Mouse (Mus musculus) myocyte (in vitro differentiated cells): ENCODE results near the gene Men1. TPM values are rescaled to one million over a fixed set of nuclear protein-coding genes. Genes with fewer than 3 reads are reported as not detected.

Experiments
- H3K27me3 ChIP-seq: one replicate; pipeline ENCODE4 v1.6.1; 2011; ENCODE audit not compliant: control insufficient read depth, insufficient read depth, insufficient read length
- H3K36me3 ChIP-seq: one replicate; pipeline ENCODE4 v1.6.1; 2011; ENCODE audit not compliant: control insufficient read depth, insufficient read depth
- H3K4me2 ChIP-seq: one replicate; pipeline ENCODE4 v1.6.1; 2011; ENCODE audit warnings: low read depth, control low read depth
- H3K4me3 ChIP-seq: one replicate; pipeline ENCODE4 v1.5.1; 2011; ENCODE audit warnings: mild to moderate bottlenecking, control low read depth, moderate library complexity
- H3K79me2 ChIP-seq: one replicate; pipeline ENCODE4 v1.6.1; 2011; ENCODE audit not compliant: control insufficient read depth, insufficient read depth
- H3ac ChIP-seq: one replicate; pipeline ENCODE4 v1.6.1; 2011; ENCODE audit not compliant: control insufficient read depth, insufficient read length
- CEBPB ChIP-seq: IDR thresholded peaks from 2 replicates; pipeline ENCODE4 v1.6.1; 2011; ENCODE audit warnings: mild to moderate bottlenecking, moderate library complexity; ENCODE audit not compliant: poor library complexity, insufficient read depth, severe bottlenecking
- E2F4 ChIP-seq: IDR thresholded peaks from one replicate; pipeline ENCODE4 v1.6.1; 2011; ENCODE audit warnings: mild to moderate bottlenecking, control low read depth, moderate library complexity; ENCODE audit not compliant: insufficient read depth
- MAX ChIP-seq: IDR thresholded peaks from one replicate; pipeline ENCODE4 v1.6.1; 2011; ENCODE audit warnings: low read depth, mild to moderate bottlenecking, control low read depth
- MYOD1 ChIP-seq, 3 experiments: IDR thresholded peaks; one replicate each; pipeline ENCODE4 v1.6.1; 2011; ENCODE audit warnings: control low read depth in 2 of 3, low read depth in 2 of 3, mild to moderate bottlenecking in 2 of 3, moderate library complexity in 1 of 3; ENCODE audit not compliant: insufficient read length in 2 of 3, control insufficient read depth in 1 of 3
- MYOG ChIP-seq, 3 experiments: IDR thresholded peaks; one replicate each; pipeline ENCODE4 v1.6.1; 2011; ENCODE audit warnings: control low read depth in 2 of 3, low read depth in 2 of 3, mild to moderate bottlenecking in 2 of 3; ENCODE audit not compliant: insufficient read length in 2 of 3, control insufficient read depth in 1 of 3, insufficient read depth in 1 of 3
- POLR2A ChIP-seq: IDR thresholded peaks from one replicate; pipeline ENCODE4 v1.6.1; 2011; ENCODE audit warnings: low read depth, mild to moderate bottlenecking, control low read depth, moderate library complexity; ENCODE audit not compliant: insufficient read length
- POLR2AphosphoS2 ChIP-seq: IDR thresholded peaks from one replicate; pipeline ENCODE4 v1.6.1; 2011; ENCODE audit warnings: low read depth, control low read depth; ENCODE audit not compliant: insufficient read length
- REST ChIP-seq: IDR thresholded peaks from one replicate; pipeline ENCODE4 v1.6.1; 2011; ENCODE audit warnings: mild to moderate bottlenecking, control low read depth, moderate library complexity; ENCODE audit not compliant: insufficient read depth, insufficient read length
- SRF ChIP-seq: IDR thresholded peaks from one replicate; pipeline ENCODE4 v1.6.1; 2011; ENCODE audit warnings: low read depth; ENCODE audit not compliant: control insufficient read depth, insufficient read length
- TCF12 ChIP-seq: IDR thresholded peaks from one replicate; pipeline ENCODE4 v1.6.1; 2011; ENCODE audit warnings: mild to moderate bottlenecking, control low read depth; ENCODE audit not compliant: poor library complexity, insufficient read depth, severe bottlenecking
- TCF3 ChIP-seq: IDR thresholded peaks from one replicate; pipeline ENCODE4 v1.6.1; 2011; ENCODE audit warnings: low read depth, control low read depth; ENCODE audit not compliant: insufficient read length
- USF1 ChIP-seq: IDR thresholded peaks from one replicate; pipeline ENCODE4 v1.6.1; 2011; ENCODE audit warnings: low read depth, mild to moderate bottlenecking, control low read depth, moderate library complexity
- polyA plus RNA-seq: library from polyadenylated mRNA; unstranded; fragments of >200 nt; fragmentation: generic; extraction: Trizol; gene quantifications from one replicate; pipeline ENCODE4 v1.2.1, GENCODE M21; 2012; ENCODE audit warnings: missing spikeins

Gene Men1
- polyA plus RNA-seq, 1 experiment = 37.2 TPM

DNA sequence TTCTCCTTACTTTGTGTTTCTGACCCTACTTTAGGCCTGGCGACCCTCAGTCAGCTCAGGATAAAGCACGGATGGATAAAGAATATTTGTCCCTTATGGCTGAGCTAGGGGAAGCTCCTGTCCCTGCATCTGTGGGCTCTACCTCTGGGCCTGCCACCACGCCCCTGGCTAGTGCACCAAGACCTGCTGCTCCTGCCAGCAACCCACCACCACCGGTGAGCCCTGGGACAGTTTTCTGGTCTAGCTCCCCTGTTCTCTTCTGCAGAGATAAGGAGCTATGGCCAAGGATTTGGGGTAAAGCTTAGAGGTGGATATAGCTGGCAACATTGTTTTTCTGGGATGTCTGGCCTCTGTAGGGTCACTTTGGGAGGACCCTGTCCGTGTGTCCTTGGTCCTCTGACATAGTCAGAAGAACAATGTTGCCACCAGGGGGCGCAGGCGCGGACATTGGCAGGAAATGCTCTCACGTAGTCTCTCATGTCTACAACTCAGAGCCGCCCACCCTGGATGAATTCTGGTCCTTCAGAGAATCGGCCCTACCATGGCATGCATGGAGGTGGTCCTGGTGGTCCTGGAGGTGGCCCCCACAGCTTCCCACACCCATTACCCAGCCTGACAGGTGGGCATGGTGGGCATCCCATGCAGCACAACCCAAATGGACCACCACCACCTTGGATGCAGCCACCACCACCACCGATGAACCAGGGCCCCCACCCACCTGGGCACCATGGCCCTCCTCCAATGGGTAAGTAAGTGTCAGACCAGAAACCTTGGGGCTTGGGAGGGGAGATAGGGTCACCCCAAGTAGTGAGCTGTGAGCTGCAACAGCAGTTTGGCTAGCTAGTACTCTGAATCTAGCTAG lies 39.0 kb downstream of the Men1 start:
- H3K79me2 ChIP-seq = peaks cover 34% of the 10 kb centered on the region
- TF ChIP-seq CEBPB (no peak), POLR2A (peak; percentile 26)
- no peaks in the 10 kb centered on the region for H3K27me3 ChIP-seq
- no peak overlapping the region for H3K4me3 ChIP-seq
- no peak overlapping the region for H3K4me2 ChIP-seq
- H3K36me3 ChIP-seq = peaks cover 81% of the 10 kb centered on the region
- H3ac ChIP-seq = no peak overlapping the region

DNA sequence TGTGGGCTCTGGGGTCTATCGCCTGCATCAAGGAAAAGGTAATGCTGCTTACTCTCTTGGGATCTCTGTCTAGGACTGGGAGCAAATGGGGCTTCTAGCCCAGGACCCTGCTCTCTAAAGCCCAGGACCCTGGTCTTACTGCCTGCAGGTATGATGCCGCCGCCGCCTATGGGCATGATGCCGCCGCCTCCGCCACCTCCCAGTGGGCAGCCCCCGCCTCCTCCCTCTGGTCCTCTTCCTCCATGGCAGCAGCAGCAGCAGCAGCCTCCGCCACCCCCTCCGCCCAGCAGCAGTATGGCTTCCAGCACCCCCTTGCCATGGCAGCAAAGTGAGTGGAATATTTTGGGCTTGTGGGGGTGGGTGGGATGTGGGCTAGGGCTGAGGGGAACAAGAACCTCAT lies 39.8 kb downstream of the Men1 start:
- peaks cover 26% of the 10 kb centered on the region for H3K79me2 ChIP-seq
- no peak overlapping the region for H3K4me2 ChIP-seq
- H3K27me3 ChIP-seq = no peaks in the 10 kb centered on the region
- no peak overlapping the region for H3ac ChIP-seq
- H3K36me3 ChIP-seq = peaks cover 74% of the 10 kb centered on the region
- TF ChIP-seq MAX = no peak
- no peak for TF ChIP-seq SRF
- TF ChIP-seq USF1 = no peak
- no peak for TF ChIP-seq POLR2A
- TF ChIP-seq CEBPB = no peak
- TF ChIP-seq REST = no peak
- no peak for TF ChIP-seq MYOD1 (IDR thresholded peaks at IDR 0.05; ENCODE audit: control insufficient read depth in 1 of 3, insufficient read length in 2 of 3, low read depth in 2 of 3)
- no peak for TF ChIP-seq E2F4
- no peak for TF ChIP-seq TCF12
- no peak for TF ChIP-seq MYOG (IDR thresholded peaks at IDR 0.05; ENCODE audit: control insufficient read depth in 1 of 3, insufficient read depth in 1 of 3, insufficient read length in 2 of 3, low read depth in 2 of 3)
- TF ChIP-seq TCF3 = no peak
- H3K4me3 ChIP-seq = no peak overlapping the region

DNA sequence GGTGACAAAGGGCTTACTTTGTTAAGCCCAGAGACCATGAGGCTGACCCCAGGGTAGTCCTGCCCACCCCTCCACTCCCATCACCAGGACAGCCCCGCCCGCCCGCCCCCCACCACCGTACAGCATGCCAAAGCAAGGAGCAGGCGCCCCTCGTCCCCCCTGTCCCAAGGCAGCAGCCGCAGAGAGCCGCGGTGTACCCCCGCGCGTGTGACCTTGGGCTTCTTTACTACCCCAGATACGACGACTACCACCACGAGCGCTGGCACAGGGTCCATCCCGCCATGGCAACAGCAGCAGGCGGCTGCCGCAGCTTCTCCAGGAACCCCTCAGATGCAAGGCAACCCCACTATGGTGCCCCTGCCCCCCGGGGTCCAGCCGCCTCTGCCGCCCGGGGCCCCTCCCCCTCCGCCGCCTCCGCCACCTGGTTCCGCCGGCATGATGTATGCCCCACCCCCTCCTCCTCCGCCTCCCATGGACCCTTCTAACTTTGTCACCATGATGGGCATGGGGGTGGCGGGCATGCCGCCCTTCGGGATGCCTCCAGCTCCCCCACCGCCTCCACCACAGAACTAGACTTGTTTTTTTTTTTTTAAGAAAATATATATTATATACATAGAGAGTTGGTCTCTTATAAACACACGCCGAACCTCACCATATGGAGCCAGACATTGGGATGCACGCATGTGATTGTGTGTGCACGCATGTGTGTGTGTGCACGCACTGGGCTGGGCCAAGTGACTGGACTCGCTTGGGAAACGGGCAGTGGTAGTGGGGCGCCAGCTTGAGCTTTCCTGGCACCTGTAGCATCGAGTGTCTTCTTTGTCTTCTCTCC lies 40.9 kb downstream of the Men1 start:
- TF ChIP-seq POLR2A = peak; percentile 24
- no peak for TF ChIP-seq REST
- TF ChIP-seq POLR2AphosphoS2 = peak; percentile 66
- H3K36me3 ChIP-seq = peaks cover 66% of the 10 kb centered on the region
- H3K27me3 ChIP-seq = no peaks in the 10 kb centered on the region
- H3K4me2 ChIP-seq = no peak overlapping the region
- no peak overlapping the region for H3K4me3 ChIP-seq
- peaks cover 16% of the 10 kb centered on the region for H3K79me2 ChIP-seq
- H3ac ChIP-seq = no peak overlapping the region

DNA sequence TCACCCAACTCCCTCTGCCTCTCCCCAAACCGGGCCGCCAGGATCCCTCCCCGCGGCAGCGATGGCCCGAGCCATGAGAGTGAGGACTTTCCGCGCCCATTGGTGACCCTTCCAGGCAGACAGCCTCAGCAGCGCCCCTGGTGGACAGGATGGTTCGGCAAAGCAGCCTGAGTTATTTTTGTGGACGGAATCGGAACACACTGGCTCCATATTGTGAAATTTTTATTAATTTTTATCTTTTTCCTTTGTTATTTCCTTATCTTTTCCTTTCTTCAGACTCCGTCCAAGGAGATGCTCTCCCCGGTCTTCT lies 41.4 kb downstream of the Men1 start:
- Histone ChIP-seq H3K79me2 (peaks cover 11% of the 10 kb centered on the region), H3K4me2 (no peak overlapping the region), H3K36me3 (peaks cover 60% of the 10 kb centered on the region), H3K27me3 (no peaks in the 10 kb centered on the region), H3K4me3 (no peak overlapping the region), H3ac (no peak overlapping the region)
- TF ChIP-seq E2F4 (no peak), CEBPB (no peak), POLR2AphosphoS2 (no peak)

DNA sequence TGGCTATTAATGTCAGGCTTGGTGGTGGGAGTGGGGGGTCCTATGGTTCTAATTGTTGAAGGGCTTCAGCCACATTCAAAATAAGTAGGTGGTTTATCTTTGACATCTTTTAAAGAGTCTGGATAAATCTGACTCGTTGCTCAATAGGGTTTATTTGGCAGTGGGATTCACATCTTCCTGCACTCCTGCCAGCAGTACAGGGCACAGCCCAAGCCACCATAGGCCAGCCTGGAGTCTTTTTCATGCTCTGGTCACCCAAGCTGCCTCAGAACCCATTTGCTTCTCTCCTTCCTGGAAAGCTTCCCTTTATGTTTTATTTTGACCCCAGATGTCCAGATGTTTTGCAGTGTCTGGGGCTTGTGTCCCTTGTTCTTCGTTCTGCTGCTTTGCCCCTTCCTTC lies 41.9 kb downstream of the Men1 start:
- Histone ChIP-seq H3K4me3 (no peak overlapping the region), H3K36me3 (peaks cover 56% of the 10 kb centered on the region)

More for the DNA sequence above, 41.9 kb downstream of the Men1 start:
- peaks cover 11% of the 10 kb centered on the region for H3K79me2 ChIP-seq
- no peaks in the 10 kb centered on the region for H3K27me3 ChIP-seq
- TF ChIP-seq MAX (no peak), POLR2A (no peak)
- H3ac ChIP-seq = no peak overlapping the region
- H3K4me2 ChIP-seq = no peak overlapping the region
